Mouse (Mus musculus): ENCODE measurements around the gene Hist1h3d.

Gene Hist1h3d

GRCm38 (mm10) chr13:23609209-23609608 lies 33.6 kb downstream of the Hist1h3d start:
- in situ Hi-C loops (cut with MboI; ENCODE audit: low sequenced_read_pairs): no loop called here

GRCm38 (mm10) chr13:23609844-23610243 lies 34.3 kb downstream of the Hist1h3d start:
- in situ Hi-C loops (cut with MboI; ENCODE audit: low sequenced_read_pairs): no loop called here

GRCm38 (mm10) chr13:23610393-23610792 lies 34.8 kb downstream of the Hist1h3d start:
- in situ Hi-C loops (cut with MboI; ENCODE audit: low sequenced_read_pairs): no loop called here

- in situ Hi-C loops (cut with MboI; ENCODE audit: low sequenced_read_pairs): no loop called here
Observed at GRCm38 (mm10) chr13:23611638-23612037, 36.1 kb downstream of the Hist1h3d start.

- in situ Hi-C loops (cut with MboI; ENCODE audit: low sequenced_read_pairs): loop anchor here (10.0 kb wide), 1 partner anchor 75 kb away; the partner anchor contains the start of genes Hist1h1t and Hist1h4c
Observed at GRCm38 (mm10) chr13:23620056-23620732, 44.6 kb downstream of the Hist1h3d start.

- in situ Hi-C loops (cut with MboI; ENCODE audit: low sequenced_read_pairs): loop anchor here (10.0 kb wide), 1 partner anchor 74 kb away; the partner anchor contains the start of genes Hist1h1t and Hist1h4c
Observed at GRCm38 (mm10) chr13:23620733-23621531, 45.4 kb downstream of the Hist1h3d start, which contains the start of gene Hist1h2be. Gene Hist1h2be (minus strand): TSS chr13:23621124.

GRCm38 (mm10) chr13:23621532-23622174 lies 46.1 kb downstream of the Hist1h3d start:
- in situ Hi-C loops (cut with MboI; ENCODE audit: low sequenced_read_pairs): loop anchor here (10.0 kb wide), 1 partner anchor 73 kb away; the partner anchor contains the start of genes Hist1h1t and Hist1h4c

- in situ Hi-C loops (cut with MboI; ENCODE audit: low sequenced_read_pairs): loop anchor here (10.0 kb wide), 1 partner anchor 73 kb away; the partner anchor contains the start of genes Hist1h1t and Hist1h4c
Observed at GRCm38 (mm10) chr13:23622175-23622671, 46.7 kb downstream of the Hist1h3d start, which contains the start of gene Hist1h1e. Gene Hist1h1e (minus strand): TSS chr13:23622558.

GRCm38 (mm10) chr13:23622861-23623450 lies 47.4 kb downstream of the Hist1h3d start:
- in situ Hi-C loops (cut with MboI; ENCODE audit: low sequenced_read_pairs): loop anchor here (10.0 kb wide), 1 partner anchor 72 kb away; the partner anchor contains the start of genes Hist1h1t and Hist1h4c
